Mouse (Mus musculus) cortical plate, adult 2 months (tissue): ENCODE data around the gene Zbtb20.

Experiments used
- CTCF ChIP-seq: fragments of 200-500 bp; IDR thresholded peaks from 2 replicates; pipeline ENCODE4 v1.5.1; 2011; ENCODE audit warnings: mild to moderate bottlenecking, control low read depth, low read length; ENCODE audit not compliant: insufficient read depth; ENCODE audit errors: extremely low read depth
- POLR2A ChIP-seq: fragments of 200-500 bp; IDR thresholded peaks from 2 replicates; pipeline ENCODE4 v1.6.1; 2011; ENCODE audit warnings: mild to moderate bottlenecking, low read length, control low read depth; ENCODE audit not compliant: insufficient read depth; ENCODE audit errors: extremely low read depth

- TF ChIP-seq CTCF (no peak), POLR2A (no peak)
Observed at GRCm38 (mm10) chr16:43247026-43247425, 371.3 kb downstream of the Zbtb20 start.
